Mouse (Mus musculus) layer of hippocampus, postnatal 14 days (tissue): Measurements from ENCODE around the gene Itpr2. TPM values are rescaled to one million over a fixed set of nuclear protein-coding genes. Genes with fewer than 3 reads are reported as not detected.

Experiments
- DNase-seq, 2 experiments: peaks; one replicate each; pipeline ENCODE4 v3.0.0; 2021 to 2022; ENCODE audit warnings: low spot score in 2 of 2, mixed read lengths in 1 of 2
- total RNA-seq, 2 experiments: library from RNA; stranded (reverse); gene quantifications; 2 replicates each; pipeline ENCODE4 v1.2.3; 2021

Gene Itpr2
- total RNA-seq, 2 experiments from 2014 or later: 32.3 to 35.0 TPM

DNA sequence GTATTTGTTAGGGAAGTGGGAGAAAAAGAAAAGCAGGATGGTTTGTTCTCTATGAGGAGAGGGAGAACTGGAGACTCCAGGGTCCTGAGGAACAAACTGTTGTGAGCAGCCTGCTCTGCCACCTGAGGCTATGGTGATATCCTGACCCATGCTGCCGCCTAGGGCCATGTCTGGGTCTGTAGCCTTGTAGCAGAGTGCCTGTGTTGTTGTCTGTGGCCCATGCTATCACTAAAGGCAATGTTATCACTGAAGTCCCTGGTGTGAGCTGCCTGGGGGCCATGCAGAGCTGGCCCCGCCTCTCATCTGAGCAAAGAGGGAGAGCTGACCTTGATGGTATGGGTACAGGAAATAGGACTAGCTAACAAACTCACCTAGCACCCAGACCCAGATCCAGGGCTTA lies 7.9 kb upstream of the Itpr2 start:
- DNase-seq: no peak

DNA sequence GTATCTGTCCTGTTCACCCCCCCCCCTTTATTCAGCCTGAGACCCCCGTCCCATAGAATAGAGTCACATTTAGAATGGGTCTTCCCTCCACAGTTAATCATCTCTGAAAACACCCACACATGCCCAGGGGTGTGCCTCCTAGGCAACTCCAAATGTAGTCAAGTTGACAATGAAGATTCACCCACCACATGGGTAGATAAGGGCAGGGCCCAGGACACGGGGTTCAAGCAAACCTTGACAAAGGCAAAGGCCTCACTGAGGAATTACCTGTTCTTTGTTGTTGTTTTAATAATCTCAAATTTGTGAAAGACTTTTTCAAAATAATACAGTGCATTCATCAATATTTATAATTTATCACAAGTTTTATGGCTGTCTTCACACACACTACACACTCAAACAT lies 2.4 kb upstream of the Itpr2 start:
- no peak for DNase-seq

DNA sequence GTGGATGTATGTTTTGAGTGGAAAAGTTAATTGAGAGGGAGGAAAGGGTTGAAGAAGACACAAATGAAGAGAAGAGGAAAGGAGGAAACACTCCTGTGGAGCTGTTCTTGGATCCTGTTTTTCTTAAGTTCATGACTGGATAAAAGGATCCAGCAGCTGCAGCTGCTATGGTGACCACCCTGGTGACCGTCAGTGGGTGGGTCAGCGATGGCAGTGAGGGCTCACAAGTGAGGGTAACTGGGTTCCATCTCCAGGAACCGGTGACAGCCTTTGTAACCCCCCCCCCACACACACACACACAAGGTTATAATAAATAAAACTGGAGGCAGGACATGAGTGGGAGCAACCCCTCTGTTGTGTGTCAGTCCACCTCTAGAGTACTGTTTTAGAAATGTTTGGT lies 833 bp upstream of the Itpr2 start:
- DNase-seq: no peak

DNA sequence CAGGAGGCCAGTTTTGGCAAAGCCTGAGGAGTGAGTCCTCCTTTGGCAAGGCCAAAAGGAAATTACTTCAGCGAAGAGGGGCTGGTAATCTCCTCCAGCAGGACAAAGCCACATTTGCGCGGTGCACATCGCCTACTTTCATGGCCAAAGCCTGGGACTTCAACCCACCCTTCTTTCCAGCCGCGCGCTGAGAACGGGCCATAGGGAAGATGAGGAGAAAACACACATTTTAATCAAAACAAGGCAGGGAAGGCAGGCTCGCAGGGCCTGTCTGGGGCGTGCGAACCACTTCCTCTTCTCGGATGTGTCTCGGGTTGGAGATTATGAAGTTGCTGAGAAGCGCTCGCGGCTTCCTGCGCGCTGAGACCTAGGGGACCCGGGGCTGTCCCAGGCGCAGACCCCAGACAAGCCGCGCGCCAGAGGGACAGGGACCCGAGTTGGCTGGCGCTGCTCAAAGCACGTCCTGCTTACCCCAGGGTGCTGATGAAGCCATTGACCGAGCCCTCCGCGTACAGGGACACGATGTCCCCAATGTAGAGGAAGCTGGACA lies 632 bp downstream of the Itpr2 start:
- peak in 1 of 2 experiments; percentile 15 for DNase-seq

DNA sequence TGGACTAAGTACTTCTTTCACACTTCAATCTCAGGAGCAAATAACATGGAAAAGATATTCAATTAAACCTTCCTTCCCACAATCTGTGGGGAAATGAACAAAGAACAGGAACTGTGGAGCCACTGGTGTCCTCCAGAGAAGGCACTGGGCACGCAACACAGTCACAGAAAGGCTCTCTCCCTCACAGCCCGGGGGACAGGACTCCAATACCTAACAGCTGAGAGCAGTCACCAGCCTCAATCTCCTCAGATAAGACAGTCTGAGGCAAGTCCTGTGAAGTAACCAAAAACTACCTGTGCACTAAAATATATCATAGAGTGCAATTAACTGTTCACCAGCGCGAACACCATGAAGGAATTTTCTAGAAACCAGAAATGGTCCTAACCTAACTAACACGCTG lies 1.3 kb downstream of the Itpr2 start:
- DNase-seq: no peak

DNA sequence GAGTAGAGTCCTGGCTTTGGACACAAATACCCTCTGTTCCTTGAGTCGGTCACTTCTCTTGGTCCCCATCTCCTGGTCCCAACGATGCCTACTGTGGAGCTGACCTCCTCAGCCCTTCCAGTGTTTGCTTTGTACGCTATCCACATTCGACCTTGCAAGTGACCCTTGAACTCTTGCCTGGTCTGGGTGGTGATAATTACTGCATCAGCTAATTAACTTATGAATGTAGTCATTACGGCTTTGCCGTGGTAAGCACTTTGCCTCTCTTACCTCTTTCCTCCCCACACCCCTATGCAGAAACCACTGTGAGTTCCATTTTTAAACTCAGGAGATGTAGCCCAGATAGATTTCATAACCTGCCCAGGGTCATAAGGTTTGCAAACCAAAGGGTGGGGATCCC lies 1.8 kb downstream of the Itpr2 start:
- DNase-seq: peak in 1 of 2 experiments; percentile 16

DNA sequence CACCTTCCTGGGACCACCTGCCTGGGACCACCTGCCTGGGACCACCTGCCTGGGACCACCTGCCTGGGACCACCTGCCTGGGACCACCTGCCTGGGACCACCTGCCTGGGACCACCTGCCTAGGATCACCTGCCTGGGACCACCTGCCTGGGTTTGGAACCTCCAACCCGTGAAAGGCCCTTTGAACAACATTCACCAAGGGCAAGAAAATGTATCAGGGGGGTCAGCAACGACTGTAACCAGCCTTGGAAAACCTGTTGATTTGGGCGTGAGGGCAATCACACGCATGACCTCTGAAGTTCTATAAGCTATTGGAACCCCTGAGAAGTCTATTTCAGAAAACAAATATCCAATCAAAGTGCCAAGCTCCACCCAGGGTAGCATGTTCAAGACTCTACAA lies 2.5 kb downstream of the Itpr2 start:
- DNase-seq: no peak

DNA sequence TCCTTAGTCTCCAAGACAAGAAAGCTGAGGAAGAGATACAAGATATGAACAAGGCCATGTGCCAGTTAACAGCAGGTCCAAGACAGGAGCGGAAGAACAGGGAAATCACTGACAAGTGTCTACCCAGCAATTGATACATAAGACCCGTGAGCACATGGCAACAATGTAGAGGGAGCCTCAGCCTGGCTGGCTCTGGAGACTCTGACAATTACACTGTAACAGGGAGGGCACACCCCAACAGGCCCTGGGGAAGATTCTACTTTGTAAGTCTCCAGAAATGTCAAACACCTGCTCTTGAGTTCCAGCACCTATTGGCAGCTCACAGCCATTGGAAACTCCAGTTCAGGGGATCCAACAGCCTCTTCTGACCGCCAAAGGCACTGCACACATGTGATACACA lies 3.6 kb downstream of the Itpr2 start:
- DNase-seq: no peak

DNA sequence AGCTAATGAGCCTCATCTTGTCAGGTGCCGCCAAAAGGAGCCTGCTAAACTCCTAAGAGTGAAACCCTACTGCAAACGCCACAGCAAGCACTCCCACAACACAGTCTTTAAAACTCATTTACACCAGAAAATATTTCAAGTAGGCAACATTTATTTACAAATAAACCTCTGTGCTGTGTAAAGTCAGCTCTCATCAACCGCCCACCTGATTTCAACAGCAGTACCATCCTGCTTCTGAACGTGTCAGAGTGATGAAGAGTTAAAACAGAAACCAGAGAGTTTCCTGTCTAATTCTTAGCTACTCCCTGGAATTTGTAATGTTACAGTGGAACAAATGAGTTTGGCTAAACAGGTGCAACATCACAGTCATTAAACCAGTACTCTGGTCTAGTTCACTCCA lies 4.2 kb downstream of the Itpr2 start:
- DNase-seq: no peak

DNA sequence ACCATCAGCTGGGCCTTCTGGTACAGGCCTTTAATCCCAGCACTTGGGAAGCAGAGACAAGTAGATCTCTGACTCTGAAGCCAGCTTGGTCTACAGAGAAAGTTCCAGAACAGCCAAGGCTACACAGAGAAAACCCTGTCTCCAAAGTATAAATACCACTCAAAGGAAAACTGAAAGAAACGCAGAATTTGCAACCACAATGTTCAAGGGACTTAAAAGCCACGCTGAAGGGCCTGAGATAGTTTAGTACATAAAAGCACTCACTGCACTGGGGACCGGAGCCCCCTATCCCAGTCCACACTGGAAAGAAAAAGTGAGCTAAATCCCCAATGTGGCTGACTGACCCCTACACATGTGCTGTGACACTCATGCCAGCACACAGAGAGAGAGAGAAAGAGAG lies 4.6 kb downstream of the Itpr2 start:
- DNase-seq: no peak

DNA sequence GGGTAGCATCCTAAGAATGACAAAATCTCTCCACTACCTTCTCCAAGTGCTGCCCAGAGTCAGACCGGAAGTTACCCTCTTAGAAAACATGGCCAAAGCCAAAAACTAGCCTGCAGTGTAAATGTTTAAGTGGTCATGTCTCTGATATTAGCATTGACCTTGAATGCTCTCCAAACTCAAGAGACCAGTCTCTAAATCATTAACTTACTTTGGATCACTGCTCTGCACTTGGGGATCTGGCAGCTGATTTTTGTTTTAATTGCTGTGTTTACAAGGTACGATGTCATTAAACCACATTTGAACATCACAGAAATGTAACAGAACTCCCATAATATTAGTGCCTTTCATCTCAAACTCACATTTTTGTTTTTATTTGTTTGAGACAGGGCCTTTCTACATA lies 10.3 kb downstream of the Itpr2 start:
- DNase-seq: no peak

DNA sequence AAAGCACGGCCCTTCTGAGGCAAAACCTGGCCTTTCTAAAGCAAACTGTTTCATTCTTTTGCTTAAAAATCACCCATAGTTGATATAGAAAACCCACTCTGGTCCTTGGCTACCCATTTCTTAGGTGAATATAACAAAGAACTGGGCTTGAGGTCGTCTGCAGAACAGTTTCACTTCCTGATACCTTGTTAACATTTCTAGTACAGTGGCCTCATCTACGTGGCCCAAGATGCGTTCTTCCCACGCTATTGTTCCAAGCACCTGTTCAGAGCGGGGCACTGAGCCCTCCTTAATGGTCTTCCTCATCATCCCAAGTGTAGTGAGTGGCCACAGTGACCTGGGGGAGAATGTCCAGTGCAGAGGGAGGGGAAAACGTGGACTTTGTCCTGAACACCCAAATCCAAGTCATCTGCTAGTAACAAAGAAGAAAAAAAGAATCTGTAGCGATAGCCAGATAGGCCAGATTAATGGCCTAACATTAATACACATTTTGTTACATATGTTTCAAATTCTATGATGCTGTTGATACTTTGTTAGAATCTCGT lies 11.5 kb downstream of the Itpr2 start:
- DNase-seq: no peak

DNA sequence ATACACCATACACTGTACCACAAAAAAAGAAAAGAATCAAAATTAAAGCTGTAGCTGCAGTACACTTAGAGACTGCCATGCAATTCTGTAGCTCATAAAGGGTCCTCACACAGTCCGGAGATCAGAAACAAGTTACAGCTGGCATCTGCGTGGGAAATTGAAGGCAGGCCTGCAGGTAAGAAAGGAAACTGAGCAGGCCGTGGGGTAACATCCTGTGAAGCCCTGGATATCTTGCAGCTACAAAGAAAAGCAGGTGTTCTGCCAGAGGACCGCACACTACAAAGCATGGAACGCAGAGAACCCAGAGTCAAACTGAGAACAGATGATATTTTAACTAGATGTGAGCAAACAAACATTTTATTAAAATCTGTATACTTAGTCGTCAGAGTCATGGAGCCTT lies 12.2 kb downstream of the Itpr2 start:
- no peak for DNase-seq

DNA sequence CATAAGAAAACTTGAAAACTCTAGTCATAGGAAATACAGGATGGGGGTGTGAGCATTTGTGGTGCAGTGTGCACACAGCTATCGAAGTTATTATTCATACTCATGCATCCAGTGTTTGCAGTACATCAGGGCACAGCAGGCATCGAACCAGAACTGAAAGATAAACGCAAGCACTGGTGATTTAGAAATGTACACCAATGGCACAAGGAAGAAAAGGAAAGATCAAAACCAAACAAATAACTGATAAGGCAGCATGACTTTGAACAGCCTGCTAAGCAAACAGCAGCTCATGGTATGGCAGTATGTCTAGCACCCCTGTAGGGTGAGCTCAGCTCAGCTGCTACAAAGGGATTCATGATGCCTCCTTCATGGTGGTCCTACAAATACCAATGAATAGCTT lies 13.3 kb downstream of the Itpr2 start:
- no peak for DNase-seq

DNA sequence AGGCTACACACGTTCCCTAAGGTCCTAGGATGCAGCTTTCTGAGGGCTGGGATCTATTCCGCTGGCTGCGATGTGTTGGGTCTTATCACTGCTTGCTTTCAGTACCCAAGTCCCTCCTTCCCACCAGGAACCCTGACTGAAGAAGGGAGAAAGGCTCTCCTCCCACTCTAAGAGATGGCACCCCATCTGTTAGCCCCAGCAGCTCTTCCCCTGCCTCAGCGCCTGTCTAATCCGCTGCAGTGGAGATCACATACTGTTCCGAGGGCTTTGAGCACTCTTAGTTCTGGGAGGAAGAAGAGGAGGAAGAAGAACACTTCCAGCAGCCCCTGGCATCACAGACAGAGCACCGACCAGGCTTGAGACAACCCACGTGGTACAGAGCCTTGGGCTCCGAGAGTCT lies 14.9 kb downstream of the Itpr2 start:
- DNase-seq: no peak

DNA sequence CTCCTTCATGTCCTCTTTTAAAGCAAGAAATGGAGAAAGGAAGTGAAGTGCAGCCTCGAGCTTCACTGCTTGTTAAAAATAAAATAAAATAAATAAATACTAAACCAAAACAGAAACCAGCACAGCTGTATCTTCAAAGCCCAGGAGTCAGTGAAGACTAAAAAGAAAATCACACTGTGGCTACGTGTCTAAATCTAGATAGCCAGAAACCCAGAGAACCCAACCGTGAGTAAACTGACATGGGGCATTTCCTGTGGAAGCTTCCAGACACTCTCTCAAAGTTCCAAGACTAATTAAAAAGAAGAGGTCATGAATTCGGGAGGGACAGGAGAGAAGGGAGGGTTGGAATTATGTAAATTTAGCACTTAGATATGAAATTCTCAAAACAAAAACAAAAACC lies 15.9 kb downstream of the Itpr2 start:
- DNase-seq: no peak

DNA sequence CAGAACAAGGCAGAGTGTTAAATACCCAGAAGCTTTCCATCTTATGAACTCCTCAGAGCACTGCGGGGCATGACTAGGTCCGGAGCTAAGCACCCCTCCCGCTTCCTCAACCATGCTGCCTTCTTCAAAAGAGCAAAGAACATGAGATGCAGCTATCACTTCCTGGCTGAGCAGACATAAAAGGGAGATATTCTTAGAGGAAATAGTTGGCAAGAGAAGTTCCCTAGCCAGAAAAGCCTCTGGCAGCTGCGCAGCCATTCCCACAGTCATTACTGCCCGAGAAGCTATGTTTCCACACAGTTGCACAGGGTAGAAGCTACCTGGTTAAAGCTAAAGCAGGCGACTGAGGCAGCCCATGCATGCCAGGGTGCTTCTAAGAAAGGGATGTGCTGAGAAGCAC lies 20.6 kb downstream of the Itpr2 start:
- no peak for DNase-seq

DNA sequence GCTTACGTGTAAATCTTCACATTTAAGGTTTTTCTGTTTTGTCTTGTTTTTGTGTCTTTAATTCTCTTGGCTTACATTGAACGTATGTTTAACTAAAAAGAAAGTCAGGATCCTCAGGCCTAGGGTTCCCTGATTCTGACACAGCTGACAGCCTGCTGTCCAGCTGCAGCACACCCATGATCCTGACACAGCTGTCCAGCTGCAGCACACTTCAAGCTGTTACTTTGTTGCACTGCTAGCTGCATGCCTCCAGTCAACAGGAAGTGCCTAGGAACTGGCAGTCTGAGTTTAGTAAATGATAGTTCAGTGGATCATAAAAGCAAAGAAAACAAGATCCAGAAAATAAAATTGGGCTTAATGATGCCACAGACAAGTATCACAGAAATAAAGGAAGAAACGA lies 21.1 kb downstream of the Itpr2 start:
- DNase-seq: no peak

DNA sequence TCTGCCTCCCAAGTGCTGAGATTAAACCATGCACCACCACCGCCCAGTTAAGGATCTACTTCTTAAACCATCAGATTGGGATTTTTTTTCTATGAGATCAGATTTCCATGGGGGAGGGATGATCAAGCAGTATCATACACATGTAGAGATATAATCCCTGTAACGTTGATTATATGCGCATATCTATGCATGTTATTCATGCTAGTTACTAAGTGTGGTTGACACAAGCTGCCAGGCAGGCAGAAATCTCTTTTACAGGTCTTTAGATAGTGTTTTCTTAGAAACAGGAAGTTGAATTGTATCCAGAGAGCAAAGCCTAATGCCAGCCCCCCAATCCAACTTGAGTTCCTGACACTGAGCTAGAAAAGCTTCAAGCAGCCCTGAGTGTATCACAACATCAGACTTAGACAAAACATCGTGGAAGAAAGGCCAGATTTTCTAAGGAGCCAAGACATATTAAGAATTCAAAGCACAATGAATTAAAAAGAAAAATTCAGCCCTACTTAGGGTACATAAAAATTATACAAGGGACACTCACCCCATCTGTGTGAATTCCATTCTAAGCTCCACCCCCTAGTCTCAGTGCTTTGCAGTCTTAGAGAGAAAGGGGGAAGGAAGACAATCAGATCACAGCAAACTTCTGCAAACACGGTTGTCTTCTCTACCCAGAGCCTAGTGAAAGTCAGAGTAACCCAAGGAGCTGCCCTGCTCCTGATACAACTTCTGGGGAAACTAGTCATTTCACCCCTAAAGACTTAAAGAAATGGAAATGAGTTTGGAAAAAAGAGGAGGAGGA lies 22.9 kb downstream of the Itpr2 start:
- no peak for DNase-seq

DNA sequence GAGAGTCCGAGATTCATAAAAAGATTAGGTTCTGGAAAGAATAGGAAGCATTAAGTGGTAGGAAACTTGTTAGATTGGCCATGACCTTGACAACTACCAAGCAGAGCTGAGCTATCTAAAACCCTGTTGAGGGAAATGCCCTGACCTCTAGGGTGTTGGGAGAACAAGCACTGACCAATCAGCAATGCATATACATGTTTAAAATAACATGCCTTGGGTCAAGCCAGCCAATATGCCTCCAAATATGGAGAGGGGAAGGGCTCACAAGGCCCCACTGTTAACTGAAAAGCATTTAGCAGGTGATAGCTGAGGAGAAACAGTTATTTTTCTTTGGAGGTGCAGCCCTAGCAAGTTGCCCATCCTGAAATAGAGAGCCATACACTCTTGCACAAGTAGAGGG lies 25.2 kb downstream of the Itpr2 start:
- DNase-seq: no peak

DNA sequence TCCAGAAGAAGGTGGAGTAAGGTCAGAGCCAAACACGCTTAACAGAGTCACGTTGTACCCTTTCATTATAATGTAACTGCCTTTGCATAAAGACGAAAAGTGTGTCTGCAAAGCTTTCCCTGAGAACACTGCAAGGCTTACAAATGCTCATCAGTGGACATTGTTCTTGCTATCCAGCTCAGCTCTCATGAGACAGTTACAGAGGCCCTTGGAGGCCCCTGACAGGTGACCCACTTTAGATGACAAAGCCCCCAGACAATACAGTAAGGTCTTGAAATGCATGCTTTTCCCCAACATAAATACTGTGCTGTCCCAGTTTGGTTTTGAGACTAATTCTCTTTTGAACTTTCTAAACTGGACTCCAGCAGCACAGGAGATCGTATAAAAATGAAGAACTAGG lies 27.9 kb downstream of the Itpr2 start:
- no peak for DNase-seq

DNA sequence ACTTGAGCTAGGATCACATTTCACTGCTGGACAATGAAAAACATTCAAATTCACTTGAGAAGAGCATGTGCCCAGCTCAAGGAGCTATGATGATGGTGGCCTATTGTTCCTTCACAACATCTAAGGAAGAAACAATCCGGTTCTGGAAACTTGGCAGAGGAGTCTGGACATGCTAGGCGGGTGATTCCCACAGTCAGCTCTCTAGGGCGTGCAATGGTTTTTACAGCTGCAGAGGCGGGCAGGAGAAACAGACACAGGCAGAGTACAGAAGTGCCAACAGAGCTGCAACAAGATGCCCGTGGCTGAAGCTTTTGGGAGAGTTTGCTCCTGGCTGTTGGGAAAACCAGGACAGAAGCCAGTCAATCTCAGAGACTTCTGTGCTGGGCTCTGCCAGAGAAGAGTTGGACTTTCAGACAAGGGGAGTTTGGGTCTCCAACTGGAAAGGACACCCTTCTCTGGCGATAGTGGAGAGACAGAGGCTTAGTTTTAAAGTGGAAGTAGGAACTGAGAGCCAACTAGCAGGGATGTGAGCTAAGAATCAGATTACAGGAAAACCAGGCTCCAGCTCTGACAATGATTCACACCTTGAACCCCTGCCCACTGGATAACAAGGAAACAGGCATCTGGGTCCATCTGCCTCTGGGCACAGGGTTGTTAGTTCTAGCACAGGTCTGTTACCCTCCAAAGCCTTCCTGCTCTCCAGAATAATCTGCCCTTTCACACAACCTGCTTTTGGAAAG lies 28.6 kb downstream of the Itpr2 start:
- DNase-seq: no peak
